Mouse (Mus musculus) heart, adult 2 months (tissue): ENCODE measurements around the gene Anxa1.

Source experiments
- CTCF ChIP-seq: fragments of 200-600 bp; IDR thresholded peaks from 2 replicates; pipeline ENCODE4 v1.8.1; 2022; ENCODE audit warnings: antibody characterized with exemption, mild to moderate bottlenecking, moderate library complexity
- EP300 ChIP-seq: fragments of 200-500 bp; IDR thresholded peaks from 2 replicates; pipeline ENCODE4 v1.6.1; 2011; ENCODE audit warnings: low read depth, low read length, control low read depth; ENCODE audit not compliant: insufficient read depth
- POLR2A ChIP-seq: fragments of 200-500 bp; IDR thresholded peaks from 2 replicates; pipeline ENCODE4 v1.6.1; 2011; ENCODE audit warnings: mild to moderate bottlenecking, low read depth, low read length, control low read depth; ENCODE audit not compliant: insufficient read depth

GRCm38 (mm10) chr19:20345317-20345917, 45.3 kb downstream of the Anxa1 start:
- TF ChIP-seq POLR2A: no peak
- TF ChIP-seq CTCF: peak; percentile 77
- TF ChIP-seq EP300: no peak
